Mouse (Mus musculus) B cell, adult 2 months (primary cell): ENCODE results near the gene Glt28d2.

Experiments used
- DNase-seq, 2 experiments: peaks; one replicate each; pipeline ENCODE4 v3.0.0; 2022

Gene Glt28d2

DNA sequence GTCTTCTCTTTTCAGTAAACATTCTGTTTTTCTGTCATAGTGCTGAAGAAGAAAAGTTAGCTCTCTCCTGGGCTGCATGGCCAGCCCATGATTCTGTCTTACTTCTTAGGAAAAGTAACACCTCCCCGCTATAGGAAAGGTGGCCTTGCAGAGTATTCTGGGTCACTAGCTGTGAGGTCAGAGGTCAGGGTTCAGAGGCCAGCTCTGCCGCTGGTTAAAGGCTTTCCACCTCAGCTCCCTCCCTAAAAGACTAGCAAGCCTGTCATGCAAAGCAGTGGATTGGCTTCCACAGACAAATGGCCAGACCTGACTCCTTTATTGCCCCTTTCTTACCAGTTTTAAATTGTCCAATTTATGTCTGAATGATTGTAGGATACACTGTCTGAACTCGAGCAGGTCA is 23.3 kb downstream of the Glt28d2 start:
- no peak for DNase-seq

- DNase-seq: no peak
Measured at GRCm38 (mm10) chr3:85862886-85863285, 24.4 kb downstream of the Glt28d2 start.

DNA sequence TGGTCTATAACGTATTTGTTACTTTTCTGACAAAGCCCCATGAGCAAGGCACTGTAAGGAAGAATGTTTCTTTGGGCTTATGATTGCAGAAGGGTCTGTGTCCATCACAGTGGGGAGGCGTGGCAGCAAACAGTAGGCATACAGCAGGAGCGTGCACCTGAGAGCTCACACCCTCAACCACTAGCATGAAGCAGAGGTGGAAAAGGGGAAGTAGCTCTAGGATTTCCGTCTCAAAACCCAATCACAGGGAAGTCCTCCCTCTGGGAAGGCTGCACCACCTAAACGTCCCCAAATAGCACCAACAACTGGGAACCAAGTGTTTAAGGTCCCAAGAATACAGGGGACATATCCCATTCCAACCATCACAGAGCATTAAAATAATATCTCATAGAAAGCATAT is 26.3 kb downstream of the Glt28d2 start:
- DNase-seq: no peak

DNA sequence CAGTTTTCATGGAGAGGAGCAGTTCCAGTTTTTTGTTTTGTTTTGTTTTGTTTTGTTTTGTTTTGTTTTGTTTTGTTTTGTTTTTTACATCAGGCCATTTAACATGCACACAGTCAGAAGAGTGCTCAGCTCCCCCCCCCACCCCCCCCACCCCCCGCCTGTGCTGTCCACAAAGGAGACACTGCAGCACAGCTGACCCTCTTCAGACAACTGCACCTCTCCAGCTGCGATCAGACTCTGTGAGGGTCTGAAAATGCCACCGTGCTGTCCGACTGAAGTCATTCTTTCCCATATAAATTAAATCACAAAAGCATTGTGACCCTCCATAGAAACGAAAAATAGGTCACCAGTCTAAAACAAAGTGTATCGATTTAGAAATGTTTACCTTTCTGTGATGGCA is 28.0 kb downstream of the Glt28d2 start:
- DNase-seq: no peak

GRCm38 (mm10) chr3:85858140-85859135 is 28.9 kb downstream of the Glt28d2 start:
- DNase-seq: no peak

DNA sequence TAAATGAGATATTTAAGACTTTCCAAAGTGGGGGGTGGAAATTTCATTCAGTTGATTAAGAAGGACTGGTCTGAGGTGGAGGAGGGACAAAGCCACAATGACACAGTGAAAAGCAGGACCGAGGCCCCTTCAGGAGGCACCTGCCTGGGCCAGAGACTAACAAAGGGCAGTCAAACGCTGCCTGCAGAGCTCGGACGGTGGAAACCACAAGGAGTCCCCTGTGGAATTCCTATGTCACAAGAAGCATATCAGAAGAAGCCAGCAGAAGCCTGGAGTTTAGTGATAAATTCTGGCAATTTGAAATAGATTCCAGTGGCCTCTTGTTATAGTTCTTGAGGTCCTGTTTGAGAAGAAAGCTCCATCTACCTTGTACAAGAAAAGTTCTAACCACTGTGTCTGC is 30.2 kb downstream of the Glt28d2 start:
- no peak for DNase-seq

DNA sequence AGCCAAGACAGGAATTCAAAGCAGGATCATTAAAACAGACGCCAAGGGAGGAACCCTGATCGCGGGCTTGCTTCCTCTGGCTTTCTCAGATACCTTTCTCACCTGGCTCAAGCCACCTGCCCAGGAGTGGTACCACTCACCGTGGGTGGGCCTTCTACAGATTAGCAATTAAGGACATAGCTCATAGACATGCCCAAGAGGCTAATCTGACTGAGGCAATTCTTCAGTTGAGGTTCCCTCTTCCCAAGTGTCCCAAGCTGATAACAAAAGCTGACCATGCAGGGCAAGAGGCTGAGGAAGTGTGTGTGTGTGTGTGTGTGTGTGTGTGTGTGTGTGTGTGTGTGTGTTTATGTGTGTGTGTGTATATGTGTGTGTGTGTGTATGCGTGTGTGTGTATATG is 31.4 kb downstream of the Glt28d2 start:
- no peak for DNase-seq

- DNase-seq: no peak
Measured at GRCm38 (mm10) chr3:85855043-85855442, 32.3 kb downstream of the Glt28d2 start.

GRCm38 (mm10) chr3:85854143-85854542 is 33.2 kb downstream of the Glt28d2 start:
- no peak for DNase-seq

GRCm38 (mm10) chr3:85853715-85854114 is 33.6 kb downstream of the Glt28d2 start:
- no peak for DNase-seq

- no peak for DNase-seq
Measured at GRCm38 (mm10) chr3:85850079-85850478, 37.2 kb downstream of the Glt28d2 start.

DNA sequence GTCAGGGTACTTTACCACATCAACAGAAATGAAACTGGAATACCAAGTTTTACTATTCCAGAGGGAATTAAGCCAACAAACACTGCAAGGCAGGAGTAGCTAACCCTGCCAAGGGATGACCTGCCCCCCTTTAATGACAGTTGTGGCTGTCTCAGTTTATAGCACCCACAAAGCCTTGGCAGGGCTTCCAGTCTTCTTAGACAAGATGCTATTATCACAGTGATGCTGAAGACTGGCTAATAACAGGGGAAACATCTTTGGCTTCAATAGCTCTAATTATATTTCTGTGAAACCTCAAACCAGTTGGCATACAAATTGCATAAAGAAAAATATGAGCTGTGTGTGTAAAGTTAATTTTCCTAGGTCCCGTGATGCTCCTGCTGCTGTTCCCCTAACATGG is 41.0 kb downstream of the Glt28d2 start:
- no peak for DNase-seq

DNA sequence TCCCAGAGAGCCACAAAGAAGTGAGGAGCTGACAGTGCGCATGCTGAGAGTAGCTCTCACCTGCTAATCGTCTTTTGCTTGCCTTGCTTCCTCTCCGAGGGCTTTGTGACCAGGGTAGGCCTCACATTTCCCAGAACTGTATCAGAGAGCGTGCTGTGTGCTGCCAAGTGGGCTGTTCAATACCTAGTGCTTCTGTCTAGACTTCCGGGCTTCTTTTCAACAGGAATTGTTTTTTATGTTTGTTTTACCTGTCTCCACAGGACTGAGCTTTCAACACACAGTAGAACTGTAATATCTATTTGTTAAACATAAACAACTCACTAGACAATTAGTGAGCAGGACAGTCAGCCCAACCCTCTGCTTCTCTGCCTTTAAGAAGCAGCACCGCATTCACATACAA is 42.0 kb downstream of the Glt28d2 start:
- DNase-seq: no peak

DNA sequence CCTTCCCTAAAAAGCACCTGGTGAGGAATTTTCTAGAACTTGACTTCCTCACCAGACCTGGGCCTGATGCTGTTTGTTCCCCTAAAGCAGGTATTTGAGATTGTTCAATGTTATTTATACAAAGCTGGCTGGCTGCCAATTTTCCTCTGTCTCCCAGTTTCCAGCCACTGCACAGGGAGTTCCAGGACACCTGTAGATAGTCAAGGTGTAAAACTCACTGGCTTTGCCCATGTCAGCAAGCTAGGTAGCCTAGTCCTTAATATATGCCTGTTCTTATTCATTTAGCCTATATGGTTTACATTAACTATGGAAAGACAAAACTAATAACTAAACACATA is 44.5 kb downstream of the Glt28d2 start:
- no peak for DNase-seq

DNA sequence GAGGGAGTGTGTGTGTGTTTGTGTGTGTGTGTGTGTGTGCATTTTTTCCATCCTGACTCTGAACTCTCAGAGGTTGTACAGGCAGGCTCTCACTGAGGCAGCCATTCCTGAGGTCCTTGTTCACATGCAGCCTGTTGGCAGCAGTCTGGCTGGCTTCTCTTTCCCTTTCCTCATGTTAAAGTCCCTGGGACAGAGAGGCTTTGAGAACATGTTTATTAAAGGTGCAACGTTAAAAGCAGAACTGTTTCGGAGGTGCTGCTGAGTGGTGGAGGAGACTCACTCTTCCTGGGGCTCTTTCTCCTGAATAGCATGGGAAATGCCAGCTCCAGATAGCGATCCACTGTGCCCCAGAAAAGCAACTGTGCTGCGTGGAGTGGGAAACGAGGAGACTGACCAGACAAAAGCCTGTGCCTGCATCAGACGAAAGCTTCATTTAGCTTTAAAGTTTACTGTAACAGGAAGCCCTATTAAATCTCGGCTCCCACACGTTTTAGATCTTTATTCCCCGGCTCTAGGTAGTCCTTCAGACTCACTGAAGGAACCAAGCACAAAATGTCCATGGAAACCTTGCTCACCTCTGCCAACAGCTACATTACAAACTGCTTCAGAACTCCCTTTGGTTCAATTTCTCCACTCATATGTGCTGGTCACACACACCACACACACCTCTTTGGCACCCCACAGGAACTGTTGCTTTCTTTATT is 45.0 kb downstream of the Glt28d2 start:
- no peak for DNase-seq

DNA sequence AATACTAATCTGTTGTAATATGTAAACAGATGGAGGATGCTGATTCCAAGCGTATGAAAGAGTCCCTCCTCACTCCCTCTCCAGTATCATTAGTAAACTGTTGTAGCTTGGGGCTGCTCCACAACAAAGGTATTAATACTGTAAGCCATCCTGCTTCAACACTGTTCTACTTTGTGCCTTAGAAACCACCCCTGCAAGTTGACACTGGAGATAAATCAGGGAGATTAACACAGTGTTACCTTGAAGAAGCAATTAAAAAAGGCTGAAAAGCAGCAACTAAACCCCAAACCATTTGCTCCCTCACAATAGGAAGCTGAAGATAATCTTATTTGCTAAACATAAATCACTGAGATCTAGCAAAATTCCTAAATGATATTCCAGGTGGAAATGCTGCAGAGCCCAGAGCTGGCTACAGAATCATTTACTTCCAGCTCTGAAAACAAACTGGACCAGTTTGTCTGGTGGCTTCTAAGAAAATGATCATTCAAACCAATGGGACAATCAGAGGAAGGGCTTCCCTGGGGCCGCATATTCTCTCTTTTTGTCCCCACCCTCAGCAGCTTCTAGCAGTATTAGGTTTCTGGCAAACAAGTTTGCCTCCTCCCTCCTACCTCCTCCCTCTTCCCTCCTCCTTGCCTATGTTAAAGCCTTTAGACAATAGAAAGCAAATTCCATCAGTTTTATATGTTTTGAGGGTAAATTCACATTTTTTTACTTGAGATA is 45.7 kb downstream of the Glt28d2 start:
- DNase-seq: no peak

DNA sequence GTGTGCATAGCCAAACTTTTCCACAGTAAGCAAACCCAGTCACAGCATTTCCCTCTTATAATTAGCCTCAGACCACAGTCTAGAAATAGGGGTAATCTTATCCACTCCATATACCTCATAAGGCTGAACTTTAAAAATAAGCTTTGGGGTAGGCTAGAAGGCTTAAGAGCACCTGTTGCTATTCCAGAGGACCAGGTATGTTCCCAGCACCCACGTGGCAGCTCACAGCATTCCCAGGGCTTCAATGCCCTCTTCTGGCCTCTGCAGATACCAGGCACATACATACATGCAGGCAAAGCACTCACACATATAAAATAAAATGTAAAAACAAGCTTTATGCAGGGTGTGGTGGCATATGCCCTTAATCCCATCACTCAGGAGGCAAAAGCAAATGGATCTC is 53.7 kb downstream of the Glt28d2 start:
- no peak for DNase-seq

GRCm38 (mm10) chr3:85832490-85833155 is 54.7 kb downstream of the Glt28d2 start:
- DNase-seq: no peak

GRCm38 (mm10) chr3:85831785-85832184 is 55.5 kb downstream of the Glt28d2 start:
- no peak for DNase-seq

DNA sequence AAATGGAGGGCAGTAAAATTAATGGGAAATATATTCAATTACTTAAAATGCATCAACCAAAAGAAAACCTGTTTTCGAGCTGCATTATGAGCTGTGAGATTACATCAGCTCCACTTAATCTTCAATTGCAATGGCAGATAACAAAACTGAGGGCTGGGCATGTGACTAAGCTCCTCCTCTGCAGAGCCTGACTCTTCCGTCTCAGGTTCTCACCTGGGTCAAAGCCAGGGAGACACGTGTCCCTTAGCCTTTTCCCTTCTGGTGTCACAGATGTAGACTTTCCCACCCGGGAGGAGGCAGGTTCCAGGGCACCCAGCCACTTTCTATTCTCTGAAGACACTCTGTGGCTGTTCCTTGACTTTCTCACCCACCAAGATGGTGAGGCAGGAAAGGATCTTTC is 58.3 kb downstream of the Glt28d2 start:
- no peak for DNase-seq

DNA sequence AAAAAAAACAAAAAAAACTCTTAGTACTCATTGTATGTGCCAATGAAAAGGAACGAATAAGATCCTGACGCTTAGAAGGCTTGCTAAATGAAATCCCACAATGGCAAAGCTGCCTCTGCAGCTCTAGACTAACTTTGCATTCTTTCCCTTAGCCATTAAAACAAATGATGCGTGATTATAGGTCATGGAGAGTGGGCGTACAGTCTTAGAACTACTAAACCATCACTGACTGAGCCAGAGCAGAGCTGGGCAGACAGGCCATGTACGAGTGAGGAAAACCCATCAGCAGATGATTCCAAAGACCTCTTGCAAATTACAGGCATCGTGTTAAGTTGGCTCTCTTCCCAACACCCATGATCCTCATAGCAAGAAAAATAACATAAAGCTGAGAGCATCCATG is 59.5 kb downstream of the Glt28d2 start:
- DNase-seq: no peak

DNA sequence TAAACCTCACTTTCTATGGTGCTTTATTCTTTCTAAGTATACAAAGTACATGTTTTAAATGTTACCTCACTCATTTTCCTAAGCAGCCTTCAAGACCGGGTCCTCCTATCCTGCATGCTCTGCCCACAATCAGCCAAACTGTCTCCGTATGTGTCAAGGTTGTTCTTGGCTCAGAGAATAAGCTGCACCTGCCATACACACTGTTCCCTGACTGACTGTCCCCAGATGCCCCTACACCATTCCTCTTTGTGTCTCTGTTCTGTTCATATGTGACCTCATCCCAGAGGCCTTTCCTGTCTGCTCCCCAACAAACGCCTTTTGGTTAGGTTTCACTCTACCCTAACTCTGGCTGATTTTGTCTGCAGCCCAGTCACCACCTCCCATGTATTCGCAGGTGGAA is 60.0 kb downstream of the Glt28d2 start:
- no peak for DNase-seq
